Mouse (Mus musculus): Measurements from ENCODE around the gene Fes. TPM values are rescaled to one million over a fixed set of nuclear protein-coding genes. Genes with fewer than 3 reads are reported as not detected.
"Not testable (repeated sequence)": the region's sequence is repeated elsewhere in the genome, so short reads cannot be mapped to it uniquely, and the experiment has no call there.

Gene Fes
- polyA plus RNA-seq, 1 experiment: 10.0 TPM

DNA sequence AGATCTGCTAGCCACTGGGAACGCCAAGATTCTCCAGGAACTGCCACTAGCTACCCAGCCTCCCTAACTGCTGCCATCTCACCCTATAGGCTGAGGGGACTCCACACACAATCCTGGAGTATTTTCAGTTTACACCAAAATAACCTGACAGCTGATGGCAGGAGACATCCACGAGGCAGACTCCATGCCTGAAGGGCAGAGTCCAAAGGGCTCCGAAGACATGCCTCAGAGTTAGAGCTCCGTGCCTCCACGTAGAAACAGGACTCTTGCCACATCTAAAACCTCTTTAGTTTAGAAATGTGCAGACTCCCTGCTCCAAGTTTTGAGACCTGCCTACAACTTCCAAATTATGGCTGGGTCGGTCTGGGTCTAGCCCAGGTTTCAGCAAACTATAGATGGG, 12.8 kb upstream of the Fes start:
- H3K36me3 ChIP-seq (ENCODE audit: control insufficient read depth, insufficient read depth, low read length): peaks cover 8% of the 10 kb centered on the region
- TF ChIP-seq POLR2A (IDR thresholded peaks at IDR 0.05; ENCODE audit: low read depth, low read length) (no peak), CTCF (conservative IDR thresholded peaks at IDR 0.05; ENCODE audit: insufficient read depth, insufficient read length, low read depth, low read length) (no peak)
- H3K4me1 ChIP-seq (ENCODE audit: control insufficient read depth, insufficient read depth, low read length): peaks cover 20% of the 10 kb centered on the region
- H3K27me3 ChIP-seq (replicated peaks; ENCODE audit: control insufficient read depth, insufficient read depth, low read length): no peaks in the 10 kb centered on the region
- DNase-seq: peak; percentile 88
- peak overlapping the region; percentile 85 for H3K27ac ChIP-seq (ENCODE audit: insufficient read depth, low read depth, low read length)
- WGBS: 35% methylated on average over 6 of the region's 6 CpGs
- peak overlapping the region; percentile 16; the same call in 1 of the 2 replicates for H3K4me3 ChIP-seq (ENCODE audit: insufficient read depth, low read depth, low read length)

DNA sequence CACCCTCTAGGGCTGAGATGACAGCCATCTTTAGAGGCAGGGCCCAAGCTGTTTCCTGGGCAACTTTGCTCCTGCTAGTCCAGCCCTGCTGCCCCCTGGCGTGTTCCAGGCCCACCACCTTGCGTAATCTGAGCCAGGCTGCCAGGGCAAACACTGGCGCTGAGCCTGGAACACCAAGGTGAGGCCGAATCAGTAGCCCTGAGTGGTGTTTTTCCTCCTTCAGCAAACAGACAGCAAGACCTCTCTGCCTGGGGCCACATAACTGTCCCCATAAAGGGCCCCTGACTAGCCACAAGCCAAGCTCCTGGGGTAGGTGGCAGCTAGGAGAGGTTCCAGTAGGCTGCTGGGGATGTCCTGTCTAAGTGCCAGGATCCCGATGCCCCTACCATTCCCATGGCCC, 12.4 kb upstream of the Fes start:
- 26% methylated on average over 5 of the region's 5 CpGs for WGBS
- TF ChIP-seq POLR2A (IDR thresholded peaks at IDR 0.05; ENCODE audit: low read depth, low read length) (no peak), CTCF (conservative IDR thresholded peaks at IDR 0.05; ENCODE audit: insufficient read depth, insufficient read length, low read depth, low read length) (peak; percentile 33; the same call in 1 of the 2 replicates)
- no peaks in the 10 kb centered on the region for H3K27me3 ChIP-seq (replicated peaks; ENCODE audit: control insufficient read depth, insufficient read depth, low read length)
- peak overlapping the region; percentile 16; the same call in 1 of the 2 replicates for H3K4me3 ChIP-seq (ENCODE audit: insufficient read depth, low read depth, low read length)
- peak overlapping the region; percentile 85 for H3K27ac ChIP-seq (ENCODE audit: insufficient read depth, low read depth, low read length)
- peaks cover 9% of the 10 kb centered on the region for H3K36me3 ChIP-seq (ENCODE audit: control insufficient read depth, insufficient read depth, low read length)
- DNase-seq: peak; percentile 92
- H3K4me1 ChIP-seq (ENCODE audit: control insufficient read depth, insufficient read depth, low read length): peaks cover 20% of the 10 kb centered on the region

DNA sequence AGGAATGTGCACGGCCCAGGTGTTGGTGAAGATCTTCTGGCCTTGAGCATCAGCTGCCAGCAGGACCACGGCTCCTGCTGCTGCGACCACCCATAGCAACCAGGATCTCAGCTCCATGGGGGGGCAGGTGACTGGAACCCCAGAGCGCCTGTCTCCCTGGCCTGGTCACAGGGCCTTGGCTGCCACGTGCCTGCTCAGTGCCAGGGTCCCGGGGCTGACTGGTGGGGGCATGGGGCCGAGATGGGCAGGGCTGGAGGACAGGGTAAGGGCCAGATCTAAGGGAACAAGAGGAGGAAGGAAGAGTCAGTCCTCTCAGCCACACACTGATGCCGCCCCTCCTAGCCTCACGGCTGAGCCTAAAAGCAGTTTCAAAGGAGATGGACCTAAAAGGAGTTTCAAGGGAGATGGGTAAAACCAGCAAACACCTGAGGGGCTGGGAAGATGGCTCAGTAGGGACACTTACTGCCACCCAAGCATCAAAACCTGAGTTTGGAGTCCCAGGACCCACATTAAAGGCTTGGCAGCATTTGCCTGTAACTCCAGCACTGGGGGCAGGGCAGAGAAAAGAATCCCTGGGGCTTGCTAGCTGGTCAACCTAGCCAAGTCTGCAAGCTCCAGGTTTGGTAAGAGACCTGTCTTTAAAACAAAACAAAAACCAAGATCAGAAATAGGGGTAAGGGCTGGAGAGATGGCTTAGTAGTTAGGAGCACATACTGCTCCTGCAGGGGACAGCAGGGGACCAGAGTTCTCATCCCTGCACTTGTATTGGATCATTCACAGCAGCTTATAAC, 11.1 kb upstream of the Fes start:
- no peaks in the 10 kb centered on the region for H3K27me3 ChIP-seq (replicated peaks; ENCODE audit: control insufficient read depth, insufficient read depth, low read length)
- H3K36me3 ChIP-seq (ENCODE audit: control insufficient read depth, insufficient read depth, low read length): peaks cover 9% of the 10 kb centered on the region
- TF ChIP-seq POLR2A (IDR thresholded peaks at IDR 0.05; ENCODE audit: low read depth, low read length): no peak
- TF ChIP-seq CTCF (conservative IDR thresholded peaks at IDR 0.05; ENCODE audit: insufficient read depth, insufficient read length, low read depth, low read length): 0 out of 2 replicates have a peak, but pooled peaks have one; percentile 5
- no peak for DNase-seq
- H3K4me3 ChIP-seq (ENCODE audit: insufficient read depth, low read depth, low read length): no peak overlapping the region
- whole genome bisulfite sequencing: 68% methylated on average over 9 of the region's 9 CpGs
- H3K27ac ChIP-seq (ENCODE audit: insufficient read depth, low read depth, low read length): no peak overlapping the region
- H3K4me1 ChIP-seq (ENCODE audit: control insufficient read depth, insufficient read depth, low read length): peaks cover 20% of the 10 kb centered on the region

DNA sequence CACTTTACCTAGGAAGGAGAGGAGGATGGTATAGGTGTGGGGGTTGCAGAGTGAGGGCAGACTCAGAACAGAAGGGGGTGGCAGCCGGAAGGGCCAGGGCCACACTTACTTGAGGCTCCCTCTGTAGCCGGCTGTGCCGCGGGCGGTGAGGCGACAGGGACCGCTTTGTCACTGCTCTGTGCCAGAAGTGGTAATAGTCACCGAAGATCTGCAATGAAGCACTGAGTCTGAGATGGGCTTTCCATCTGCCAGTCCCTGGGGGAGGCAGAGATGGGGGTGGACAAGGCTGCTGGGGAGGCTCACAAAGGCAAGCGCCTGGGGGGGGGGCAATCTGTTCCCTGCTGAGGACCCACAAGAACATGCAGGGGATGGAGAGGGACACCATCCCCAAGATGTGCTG, 10.2 kb upstream of the Fes start:
- WGBS: 96% methylated on average over 9 of the region's 9 CpGs
- Histone ChIP-seq H3K27ac (ENCODE audit: insufficient read depth, low read depth, low read length) (no peak overlapping the region), H3K36me3 (ENCODE audit: control insufficient read depth, insufficient read depth, low read length) (peaks cover 12% of the 10 kb centered on the region), H3K27me3 (replicated peaks; ENCODE audit: control insufficient read depth, insufficient read depth, low read length) (no peaks in the 10 kb centered on the region), H3K4me1 (ENCODE audit: control insufficient read depth, insufficient read depth, low read length) (peaks cover 20% of the 10 kb centered on the region), H3K4me3 (ENCODE audit: insufficient read depth, low read depth, low read length) (no peak overlapping the region)
- no peak for DNase-seq
- TF ChIP-seq POLR2A (IDR thresholded peaks at IDR 0.05; ENCODE audit: low read depth, low read length): no peak
- no peak for TF ChIP-seq CTCF (conservative IDR thresholded peaks at IDR 0.05; ENCODE audit: insufficient read depth, insufficient read length, low read depth, low read length)

DNA sequence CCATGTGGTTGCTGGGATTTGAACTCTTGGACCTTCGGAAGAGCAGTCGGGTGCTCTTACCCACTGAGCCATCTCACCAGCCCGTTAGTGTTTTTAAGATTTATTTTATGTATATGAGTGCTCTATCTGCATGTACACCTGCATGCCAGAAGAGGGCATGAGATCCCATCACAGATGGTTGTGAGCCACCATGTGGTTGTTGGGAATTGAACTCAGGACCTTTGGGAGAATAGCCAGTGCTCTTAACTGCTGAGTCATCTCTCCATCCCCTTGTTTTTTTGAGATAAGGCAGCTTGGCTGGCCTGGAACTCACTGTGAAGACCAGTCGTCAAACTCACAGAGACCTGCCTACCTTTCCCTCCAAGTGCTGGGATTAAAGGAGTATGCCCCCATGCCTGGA, 8.7 kb upstream of the Fes start:
- TF ChIP-seq CTCF (conservative IDR thresholded peaks at IDR 0.05; ENCODE audit: insufficient read depth, insufficient read length, low read depth, low read length): 0 out of 2 replicates have a peak, but pooled peaks have one; percentile 16
- not testable (repeated sequence) for H3K27ac ChIP-seq (ENCODE audit: insufficient read depth, low read depth, low read length); H3K4me3 ChIP-seq (ENCODE audit: insufficient read depth, low read depth, low read length); H3K27me3 ChIP-seq (replicated peaks; ENCODE audit: control insufficient read depth, insufficient read depth, low read length)
- Histone ChIP-seq H3K36me3 (ENCODE audit: control insufficient read depth, insufficient read depth, low read length) (peaks cover 13% of the 10 kb centered on the region), H3K4me1 (ENCODE audit: control insufficient read depth, insufficient read depth, low read length) (peaks cover 20% of the 10 kb centered on the region)
- WGBS: 68% methylated on average over 4 of the region's 4 CpGs
- DNase-seq: peak; percentile 25

DNA sequence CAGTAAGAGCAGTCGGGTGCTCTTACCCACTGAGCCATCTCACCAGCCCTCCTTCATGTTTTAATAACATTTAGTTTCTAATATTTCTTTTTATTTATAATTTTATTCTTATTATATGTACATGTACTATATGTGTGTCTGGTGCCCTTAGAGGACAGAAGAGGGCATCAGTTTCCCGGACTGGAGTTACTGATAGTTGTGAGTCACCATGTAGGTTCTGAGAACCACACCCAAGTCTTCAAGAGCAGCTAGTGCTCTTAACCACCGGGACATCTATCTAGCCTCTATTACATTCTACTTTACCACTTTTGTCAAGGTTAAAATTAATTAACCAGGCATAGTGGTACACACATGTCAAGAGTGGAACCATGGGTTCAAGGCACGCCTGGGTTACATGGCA, 6.9 kb upstream of the Fes start:
- no peak overlapping the region for H3K27ac ChIP-seq (ENCODE audit: insufficient read depth, low read depth, low read length)
- no peak overlapping the region for H3K4me3 ChIP-seq (ENCODE audit: insufficient read depth, low read depth, low read length)
- DNase-seq: no peak
- no peaks in the 10 kb centered on the region for H3K27me3 ChIP-seq (replicated peaks; ENCODE audit: control insufficient read depth, insufficient read depth, low read length)
- WGBS: 85% methylated on average over 4 of the region's 4 CpGs
- H3K4me1 ChIP-seq (ENCODE audit: control insufficient read depth, insufficient read depth, low read length): peaks cover 7% of the 10 kb centered on the region; the same call in 1 of the 2 replicates
- H3K36me3 ChIP-seq (ENCODE audit: control insufficient read depth, insufficient read depth, low read length): peaks cover 17% of the 10 kb centered on the region
- TF ChIP-seq POLR2A (IDR thresholded peaks at IDR 0.05; ENCODE audit: low read depth, low read length): no peak
- no peak for TF ChIP-seq CTCF (conservative IDR thresholded peaks at IDR 0.05; ENCODE audit: insufficient read depth, insufficient read length, low read depth, low read length)

DNA sequence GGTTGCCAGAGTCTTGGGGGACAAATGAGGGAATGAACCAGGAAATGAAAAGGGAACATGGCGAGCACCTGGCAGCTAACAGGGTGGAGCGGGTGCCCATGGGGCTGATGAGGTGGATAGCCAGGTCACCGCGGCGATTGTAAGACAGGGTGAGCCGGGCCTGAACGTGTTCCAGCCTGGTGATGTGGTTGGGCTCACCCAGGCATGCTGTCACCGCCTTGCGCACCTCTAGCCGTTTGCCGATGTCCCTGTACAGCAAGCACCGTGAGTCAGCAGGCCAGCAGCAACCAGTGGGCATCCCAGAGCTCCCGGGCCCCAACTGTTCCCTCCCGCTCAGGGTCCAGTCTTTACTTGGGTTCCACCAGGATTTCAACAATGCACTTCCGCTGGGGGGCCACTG, 4.4 kb upstream of the Fes start:
- Histone ChIP-seq H3K4me3 (ENCODE audit: insufficient read depth, low read depth, low read length) (no peak overlapping the region), H3K4me1 (ENCODE audit: control insufficient read depth, insufficient read depth, low read length) (no peaks in the 10 kb centered on the region), H3K36me3 (ENCODE audit: control insufficient read depth, insufficient read depth, low read length) (peaks cover 17% of the 10 kb centered on the region), H3K27ac (ENCODE audit: insufficient read depth, low read depth, low read length) (no peak overlapping the region), H3K27me3 (replicated peaks; ENCODE audit: control insufficient read depth, insufficient read depth, low read length) (no peaks in the 10 kb centered on the region)
- 86% methylated on average over 15 of the region's 15 CpGs for whole genome bisulfite sequencing
- TF ChIP-seq CTCF (conservative IDR thresholded peaks at IDR 0.05; ENCODE audit: insufficient read depth, insufficient read length, low read depth, low read length) (no peak), POLR2A (IDR thresholded peaks at IDR 0.05; ENCODE audit: low read depth, low read length) (no peak)
- no peak for DNase-seq

All from kidney, adult 2 months (tissue).